ENCODE assay signal across 7 mouse cellular contexts in genomic region chr1:133209901-133210516, GRCm38 (mm10). TPM values are rescaled to one million over a fixed set of nuclear protein-coding genes. Genes with fewer than 3 reads are reported as not detected.
A peak's percentile ranks its signal among the peaks of the same experiment; 100 is the strongest.
DNase-seq lines count a peak whose midpoint lies in the region; ATAC-seq lines count a peak whose summit lies in the region.

No protein-coding gene starts in this region.

- WGBS in limb, embryonic 13.5 days = 35% methylated on average over 17 of the region's 17 CpGs

- peak overlapping the region; percentile 11; the same call in 1 of the 2 replicates for H3K4me2 ChIP-seq in limb, embryonic 13.5 days (replicated peaks)

- H3K9me3 ChIP-seq in limb, embryonic 13.5 days = no peaks in the 10 kb centered on the region

- intact Hi-C loops in heart, postnatal 10 days (cut with DNase I) = loop anchor here (2.0 kb wide), 1 partner anchor 21 kb away; no protein-coding TSS in a partner anchor

- no peak overlapping the region for H3K4me3 ChIP-seq in limb, embryonic 13.5 days

- no peak for ATAC-seq in limb, embryonic 13.5 days (ENCODE audit: low FRiP score, low read depth)

- no peaks in the 10 kb centered on the region for H3K36me3 ChIP-seq in limb, embryonic 13.5 days

- DNase-seq in retina, postnatal 1 day = peak; percentile 53
- no peak for DNase-seq in retina, embryonic 14.5 days (ENCODE audit: low spot score)
- DNase-seq in cerebellum, adult 9-10 months = peak; percentile 42
- peak; percentile 43 to 48 for DNase-seq in heart, postnatal 10 days
- DNase-seq in ovary, postnatal 14 days (ENCODE audit: low spot score) = no peak
- DNase-seq in gastrocnemius, adult 18-20 months (ENCODE audit: low spot score) = no peak

- H3K9ac ChIP-seq in limb, embryonic 13.5 days = peak overlapping the region; percentile 35; the same call in 1 of the 2 replicates

- H3K27me3 ChIP-seq in limb, embryonic 13.5 days = no peaks in the 10 kb centered on the region; the same call in 1 of the 2 replicates

- H3K4me1 ChIP-seq in limb, embryonic 13.5 days = peaks cover 32% of the 10 kb centered on the region

- peak overlapping the region; percentile 0; the same call in 1 of the 2 replicates for H3K27ac ChIP-seq in limb, embryonic 13.5 days

RNA-seq across cellular contexts. Expression of gene Plekha6, which starts 46.0 kb away (rescaled TPM):
- total RNA-seq in heart, postnatal 10 days (2021) = 10 to 100 TPM; 58.1 to 68.9 TPM
- 1.7 and 2.6 TPM in 2 replicates for polyA plus RNA-seq in limb, embryonic 13.5 days (2015; fragmentation: Nextera tagmentation; extraction: Ambion mirVana)
- 10 to 100 TPM in 1 of 2 experiments, 1 to 10 TPM in 1; 8.1 to 10.6 TPM for total RNA-seq in gastrocnemius, adult 18-20 months (2021)

Comparison
In these comparisons a context has a peak if more than half of its experiments do, and no peak if none do; other contexts are left out.
1. DNase-seq: peak in retina, postnatal 1 day (single experiment), cerebellum, adult 9-10 months (single experiment) and heart, postnatal 10 days (2 of 2); none in retina, embryonic 14.5 days (single experiment), ovary, postnatal 14 days (single experiment) and gastrocnemius, adult 18-20 months (single experiment).
2. RNA of gene Plekha6, which starts 46.0 kb away (total RNA-seq): 58.1 to 68.9 TPM in heart, postnatal 10 days; 8.1 to 10.6 TPM in gastrocnemius, adult 18-20 months; every median in the first group is over 4 times any median in the second.